Mouse (Mus musculus) neural tube, embryonic 14.5 days (tissue): ENCODE data around the gene Prr19. TPM values are rescaled to one million over a fixed set of nuclear protein-coding genes. Genes with fewer than 3 reads are reported as not detected.

Experiments used
- ATAC-seq: fragments of 200-750 bp; cut with Nextera tagmentation; 2 replicates; pipeline ENCODE4 v1.8.0; 2017; ENCODE audit warnings: low read depth, mild to moderate bottlenecking, moderate TSS enrichment, moderate library complexity
- H3K27ac ChIP-seq: fragments of 300-500 bp; sonication (generic); 2 replicates; pipeline ENCODE4 v1.5.1; 2014; ENCODE audit warnings: low read depth, mild to moderate bottlenecking, control low read depth, low read length, moderate library complexity, mixed read lengths
- H3K27me3 ChIP-seq: fragments of 300-500 bp; sonication (generic); 2 replicates; pipeline ENCODE4 v1.6.1; 2014; ENCODE audit warnings: low read length; ENCODE audit not compliant: control insufficient read depth, insufficient read depth
- H3K36me3 ChIP-seq: fragments of 300-500 bp; sonication (generic); 2 replicates; pipeline ENCODE4 v1.6.1; 2014; ENCODE audit warnings: low read length, mixed read lengths; ENCODE audit not compliant: control insufficient read depth, insufficient read depth
- H3K4me1 ChIP-seq: fragments of 300-500 bp; sonication (generic); 2 replicates; pipeline ENCODE4 v1.6.1; 2014; ENCODE audit warnings: low read length; ENCODE audit not compliant: control insufficient read depth, insufficient read depth
- H3K4me2 ChIP-seq: fragments of 300-500 bp; sonication (generic); 2 replicates; pipeline ENCODE4 v1.6.1; 2014; ENCODE audit warnings: mild to moderate bottlenecking, low read depth, low read length, control low read depth
- H3K4me3 ChIP-seq: fragments of 300-500 bp; sonication (generic); 2 replicates; pipeline ENCODE4 v1.5.1; 2014; ENCODE audit warnings: low read depth, low read length, control low read depth, mixed read lengths
- H3K9ac ChIP-seq: fragments of 300-500 bp; sonication (generic); replicated peaks from 2 replicates; pipeline ENCODE4 v1.6.1; 2014; ENCODE audit warnings: low read depth, mild to moderate bottlenecking, control low read depth, low read length, mixed read lengths
- H3K9me3 ChIP-seq: fragments of 300-500 bp; sonication (generic); 2 replicates; pipeline ENCODE4 v1.6.1; 2016; ENCODE audit warnings: low read length; ENCODE audit not compliant: control insufficient read depth
- WGBS: fragments of 180-500 bp; shearing (Covaris S2); extraction: QIAGEN DNeasy Blood & Tissue Kit; methylation state at CpG from one replicate; pipeline ENCODE4 v1.1.7; 2014; 5-methylcytosine and 5-hydroxymethylcytosine counted together
- polyA plus RNA-seq: library from polyadenylated mRNA; unstranded; fragments of >200 nt; fragmentation: Nextera tagmentation; extraction: Ambion mirVana; gene quantifications from 2 replicates; pipeline ENCODE4 v1.2.1, GENCODE M21; 2014

Prr19 gene
- polyA plus RNA-seq, 1 experiment from 2014 or later, result 4.3 TPM

DNA sequence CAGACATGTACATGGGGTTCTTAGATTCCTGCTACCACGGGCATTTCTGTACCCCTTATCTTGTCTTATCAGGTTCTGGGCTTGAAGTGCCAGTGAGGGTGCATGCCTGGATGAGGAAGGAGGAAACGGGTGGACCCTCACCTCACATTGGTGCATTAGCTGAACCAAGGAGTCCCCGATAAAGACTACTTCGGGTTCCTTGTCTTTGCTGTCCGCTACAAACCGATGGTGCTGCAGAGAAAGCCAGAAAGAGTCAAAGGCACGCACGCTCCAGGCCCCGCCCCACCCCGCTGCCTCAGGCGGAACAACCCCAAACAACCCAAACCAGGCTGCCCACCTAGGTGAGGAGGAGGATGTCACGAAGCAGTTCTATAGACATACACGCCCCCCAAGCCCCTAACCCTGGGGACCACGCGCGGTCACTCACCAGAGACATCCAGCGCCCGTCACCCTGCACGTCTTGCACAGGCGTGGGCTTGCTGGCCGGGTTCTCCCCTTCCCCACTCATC, 4.2 kb upstream of the Prr19 start:
- H3K4me2 ChIP-seq, result peak overlapping the region; percentile 78
- peaks cover 30% of the 10 kb centered on the region for H3K36me3 ChIP-seq
- H3K27ac ChIP-seq, result peak overlapping the region; percentile 97
- H3K27me3 ChIP-seq, result no peaks in the 10 kb centered on the region
- no peaks in the 10 kb centered on the region for H3K9me3 ChIP-seq
- H3K4me3 ChIP-seq, result peak overlapping the region; percentile 55
- ATAC-seq, result no peak
- H3K9ac ChIP-seq, result peak overlapping the region; percentile 75
- peaks cover 17% of the 10 kb centered on the region for H3K4me1 ChIP-seq
- under 1% methylated on average over 21 of the region's 21 CpGs for WGBS

DNA sequence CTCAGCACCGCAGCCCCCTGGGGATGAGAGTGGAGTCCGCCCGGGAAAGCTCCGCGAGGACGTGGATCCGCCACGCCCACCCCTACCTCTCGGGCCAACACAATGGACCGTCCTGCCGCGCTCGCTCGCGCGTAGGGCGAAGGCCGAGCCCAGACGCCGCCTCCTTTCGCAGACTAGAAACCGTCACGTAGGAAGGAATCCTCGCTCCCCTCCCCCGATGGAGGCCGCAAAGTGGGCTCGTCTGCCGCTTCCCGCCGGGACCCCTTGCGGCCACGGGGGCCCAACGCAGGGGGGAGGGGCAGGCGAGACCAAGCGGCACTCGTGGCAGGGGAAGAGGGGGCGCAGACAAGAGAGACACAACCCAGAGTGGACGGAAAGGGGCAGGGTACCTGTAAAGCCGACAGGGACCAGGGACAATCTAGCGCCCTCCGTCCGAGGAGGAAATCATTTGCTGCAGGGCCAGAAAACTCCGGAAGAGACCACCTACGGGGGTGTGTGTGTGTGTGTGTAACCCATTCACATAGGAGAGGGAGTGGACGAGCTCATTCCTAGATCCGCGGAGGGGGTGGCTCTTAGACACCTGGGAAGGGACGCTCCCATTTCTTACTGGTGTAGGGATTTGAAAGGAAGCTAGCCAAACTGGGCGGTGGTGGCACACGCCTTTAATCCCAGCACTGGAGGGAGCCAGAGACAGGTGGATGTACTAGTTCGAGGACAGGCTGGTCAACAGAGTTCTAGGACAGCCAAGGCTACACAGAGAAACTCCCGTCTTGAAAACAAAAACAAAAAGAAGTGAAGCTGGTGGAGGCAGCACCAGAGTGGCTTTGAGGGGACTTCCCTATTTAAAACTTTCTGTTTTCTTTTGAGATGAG, 3.5 kb upstream of the Prr19 start, which contains the start of gene Pafah1b3:
Pafah1b3 (minus strand) TSS at position 533 of the 872 bp plus-strand sequence.
- peak within 1 kb of the TSS; percentile 75 for H3K9ac ChIP-seq
- peak within 1 kb of the TSS; percentile 55 for H3K4me3 ChIP-seq
- no peaks in the 10 kb centered on the region for H3K9me3 ChIP-seq
- peaks cover 23% of the 10 kb centered on the region for H3K36me3 ChIP-seq
- WGBS, result under 1% methylated on average over 52 of the region's 52 CpGs
- no peaks in the 10 kb centered on the region for H3K27me3 ChIP-seq
- peak; percentile 94 for ATAC-seq
- peak within 1 kb of the TSS; percentile 97 for H3K27ac ChIP-seq
- peak within 1 kb of the TSS; percentile 78 for H3K4me2 ChIP-seq
- H3K4me1 ChIP-seq, result peaks cover 17% of the 10 kb centered on the region

DNA sequence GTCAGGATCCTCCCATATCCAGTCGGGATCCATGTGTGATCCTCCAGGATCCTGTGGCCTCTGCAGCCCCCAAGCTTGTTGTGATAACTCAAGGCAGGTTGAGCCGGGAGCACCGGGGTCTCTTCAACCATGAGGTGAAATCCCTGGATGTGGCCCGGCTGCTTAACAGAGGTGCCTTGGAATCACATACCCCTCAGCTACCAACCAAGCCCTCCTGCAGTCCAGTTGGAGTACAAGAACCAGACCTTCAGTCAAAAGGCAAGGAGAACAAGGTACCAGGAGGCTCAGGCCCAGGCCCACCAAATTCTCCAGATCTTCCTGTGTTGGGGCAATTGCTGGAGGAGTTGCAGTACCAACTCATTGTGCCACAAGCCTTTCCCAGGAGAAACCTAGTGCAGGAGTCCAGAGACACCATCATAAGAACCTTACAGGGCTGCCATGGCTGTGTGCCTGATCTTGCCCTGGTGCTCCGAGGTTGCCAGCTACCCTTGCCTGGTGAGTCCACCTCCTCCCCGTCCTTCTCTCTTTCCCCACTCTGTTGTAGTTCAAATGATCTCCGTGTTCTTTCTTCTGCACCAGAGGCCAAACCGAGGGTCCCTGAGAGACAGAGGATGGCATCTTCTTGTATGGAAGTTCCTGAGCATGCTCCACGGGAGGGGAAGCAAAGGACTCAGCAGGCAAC, 1.9 kb downstream of the Prr19 start:
- WGBS, result 69% methylated on average over 9 of the region's 9 CpGs
- no peak overlapping the region for H3K4me3 ChIP-seq
- H3K4me2 ChIP-seq, result no peak overlapping the region
- H3K9ac ChIP-seq, result no peak overlapping the region
- no peaks in the 10 kb centered on the region for H3K27me3 ChIP-seq
- no peak overlapping the region for H3K27ac ChIP-seq
- H3K4me1 ChIP-seq, result peaks cover 8% of the 10 kb centered on the region; the same call in 1 of the 2 replicates
- H3K9me3 ChIP-seq, result no peaks in the 10 kb centered on the region
- no peak for ATAC-seq
- no peaks in the 10 kb centered on the region for H3K36me3 ChIP-seq

DNA sequence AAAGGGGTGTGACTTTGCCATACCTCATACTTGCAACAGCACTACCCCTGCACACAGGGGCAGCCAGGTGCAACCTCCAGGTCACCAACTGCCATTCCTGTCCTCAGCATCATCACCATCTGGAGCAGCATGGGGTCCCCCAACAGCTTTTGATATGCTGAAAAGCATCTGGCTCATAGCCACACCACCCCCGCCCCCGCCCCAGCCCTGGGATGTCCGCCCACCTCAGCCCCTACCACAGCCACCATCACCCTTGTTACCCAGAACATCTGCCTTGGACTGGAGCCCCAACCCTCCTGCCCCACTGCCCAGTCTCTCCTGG, 2.4 kb downstream of the Prr19 start:
- H3K9ac ChIP-seq, result no peak overlapping the region
- no peak for ATAC-seq
- H3K9me3 ChIP-seq, result no peaks in the 10 kb centered on the region
- 71% methylated on average over 3 of the region's 3 CpGs for WGBS
- no peak overlapping the region for H3K4me3 ChIP-seq
- H3K4me2 ChIP-seq, result no peak overlapping the region
- H3K36me3 ChIP-seq, result no peaks in the 10 kb centered on the region
- H3K4me1 ChIP-seq, result peaks cover 7% of the 10 kb centered on the region; the same call in 1 of the 2 replicates
- H3K27ac ChIP-seq, result no peak overlapping the region
- H3K27me3 ChIP-seq, result no peaks in the 10 kb centered on the region

DNA sequence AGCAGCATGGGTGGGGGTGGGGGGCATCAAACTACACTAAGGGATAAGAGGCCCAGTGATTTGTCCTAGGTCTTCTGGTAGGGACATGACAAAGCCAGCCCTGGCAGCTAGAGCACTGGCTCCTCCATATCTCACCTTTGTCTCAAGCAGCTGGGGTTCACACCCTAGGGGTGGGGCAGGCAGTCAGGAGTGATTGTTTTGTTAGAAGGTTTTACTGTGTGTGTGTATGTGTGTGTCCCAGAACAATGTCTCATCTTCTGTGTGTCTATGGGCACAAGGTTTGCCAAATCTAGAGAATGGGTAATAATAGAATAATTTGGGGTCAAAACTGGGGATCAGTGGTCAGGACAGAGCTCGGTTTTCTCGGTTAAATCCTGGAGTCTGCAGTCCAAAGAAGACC, 4.3 kb downstream of the Prr19 start:
- no peaks in the 10 kb centered on the region for H3K9me3 ChIP-seq
- peaks cover 7% of the 10 kb centered on the region; the same call in 1 of the 2 replicates for H3K4me1 ChIP-seq
- WGBS, result 0% methylated on average over 2 of the region's 2 CpGs

DNA sequence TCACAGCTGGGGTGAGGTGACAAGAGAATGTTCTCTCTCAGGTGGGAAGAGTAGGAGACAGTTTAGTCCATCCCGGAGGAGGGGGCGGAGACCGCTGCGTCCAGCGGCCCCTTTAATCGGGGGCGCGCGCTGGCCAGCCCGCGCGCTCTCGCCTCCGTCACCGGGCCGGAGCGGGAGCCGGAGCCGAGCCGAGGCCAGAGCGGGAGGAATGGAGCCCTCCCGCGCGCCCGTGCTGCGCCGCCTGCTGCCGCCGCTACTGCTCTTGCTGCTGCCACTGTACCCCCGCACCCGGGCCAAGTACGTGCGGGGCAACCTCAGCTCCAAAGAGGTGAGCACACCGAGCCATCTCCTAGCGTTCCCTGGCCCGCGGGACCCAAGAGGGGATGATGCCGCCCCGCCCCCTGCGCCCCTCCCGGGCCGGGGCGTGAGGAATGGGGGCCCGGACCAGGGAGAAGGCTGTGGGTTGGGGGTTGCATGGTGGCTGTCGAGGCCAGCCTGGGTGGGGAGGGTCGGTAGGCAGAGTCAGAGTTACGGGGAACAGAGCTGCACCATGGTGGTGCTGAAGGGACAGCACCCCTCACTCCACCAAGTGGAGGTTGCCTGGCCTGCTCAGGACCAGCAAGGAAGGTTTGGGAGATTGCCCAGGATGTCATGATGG, 4.9 kb downstream of the Prr19 start, which contains the start of gene Tmem145:
Tmem145 (plus strand) TSS at position 151 of the 658 bp plus-strand sequence.
- Histone ChIP-seq H3K36me3 (no peaks in the 10 kb centered on the region), H3K27ac (peak within 1 kb of the TSS; percentile 91), H3K4me3 (peak within 1 kb of the TSS; percentile 76), H3K4me1 (peaks cover 7% of the 10 kb centered on the region; the same call in 1 of the 2 replicates), H3K4me2 (peak within 1 kb of the TSS; percentile 83), H3K9me3 (no peaks in the 10 kb centered on the region), H3K27me3 (no peaks in the 10 kb centered on the region), H3K9ac (peak within 1 kb of the TSS; percentile 93)
- ATAC-seq, result peak; percentile 77
- 0% methylated on average over 47 of the region's 47 CpGs for WGBS

More for the DNA sequence above, 4.3 kb downstream of the Prr19 start:
- peak overlapping the region; percentile 91 for H3K27ac ChIP-seq
- H3K9ac ChIP-seq, result peak overlapping the region; percentile 93
- peak overlapping the region; percentile 83 for H3K4me2 ChIP-seq
- no peaks in the 10 kb centered on the region for H3K27me3 ChIP-seq
- no peaks in the 10 kb centered on the region for H3K36me3 ChIP-seq
- ATAC-seq, result peak; percentile 19; the same call in 1 of the 2 replicates
- peak overlapping the region; percentile 76 for H3K4me3 ChIP-seq

DNA sequence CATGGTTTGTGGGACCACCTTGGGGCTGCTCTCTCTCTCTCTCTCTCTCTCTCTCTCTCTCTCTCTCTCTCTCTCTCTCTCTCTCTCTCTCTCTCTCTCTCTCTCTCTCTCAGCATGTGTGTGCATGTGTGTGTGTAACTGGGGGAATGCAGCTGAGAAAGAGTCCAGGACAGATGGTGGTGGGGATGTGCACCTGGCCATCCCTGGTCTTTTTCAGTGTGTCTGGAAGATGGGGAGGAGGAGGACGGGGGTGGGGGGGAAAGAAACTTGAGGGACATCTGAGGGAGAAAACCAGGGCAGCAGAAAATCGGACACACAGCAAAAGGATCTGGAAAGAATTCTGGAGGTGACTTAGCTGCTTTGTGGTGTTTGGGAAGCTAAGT, 5.4 kb downstream of the Prr19 start:
- Histone ChIP-seq H3K4me2 (peak overlapping the region; percentile 83), H3K36me3 (peaks cover 4% of the 10 kb centered on the region; the same call in 1 of the 2 replicates), H3K4me1 (peaks cover 7% of the 10 kb centered on the region; the same call in 1 of the 2 replicates), H3K27me3 (peaks cover 2% of the 10 kb centered on the region), H3K9ac (peak overlapping the region; percentile 93), H3K4me3 (peak overlapping the region; percentile 76), H3K9me3 (no peaks in the 10 kb centered on the region), H3K27ac (peak overlapping the region; percentile 91)
- WGBS, result 34% methylated on average over 2 of the region's 2 CpGs
- 0 out of 2 replicates have a peak, but pooled peaks have one; percentile 7 for ATAC-seq

DNA sequence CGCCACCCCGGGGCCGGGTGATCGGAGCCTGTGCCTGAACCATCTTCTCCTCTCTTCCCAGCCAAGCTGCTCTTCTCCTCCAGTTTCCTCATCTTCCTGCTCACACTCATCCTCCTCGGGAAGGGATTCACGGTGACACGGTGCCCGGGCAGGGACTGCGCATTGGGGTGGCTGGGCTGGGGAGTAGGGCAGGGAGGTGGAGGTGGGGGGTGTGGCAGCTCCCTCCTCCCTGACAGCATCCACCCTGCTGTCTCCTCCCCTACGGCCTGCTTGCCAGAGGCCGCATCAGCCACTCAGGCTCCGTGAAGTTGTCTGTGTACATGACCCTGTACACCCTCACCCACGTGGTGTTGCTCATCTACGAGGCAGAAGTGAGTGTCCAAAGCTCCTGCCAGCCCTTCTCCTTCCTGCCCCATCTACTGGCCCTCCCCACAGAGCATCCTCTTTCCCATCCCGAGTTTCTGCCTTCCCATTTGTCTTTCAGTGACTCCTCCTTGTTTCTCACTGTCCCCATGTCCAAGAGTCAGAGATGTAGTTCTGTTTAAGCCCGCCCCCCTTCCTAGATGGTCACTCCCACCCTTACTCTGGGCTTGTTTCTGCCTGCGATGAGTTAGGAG, 7.6 kb downstream of the Prr19 start:
- peaks cover 20% of the 10 kb centered on the region for H3K27me3 ChIP-seq
- H3K27ac ChIP-seq, result no peak overlapping the region
- no peak overlapping the region for H3K9ac ChIP-seq
- no peaks in the 10 kb centered on the region for H3K9me3 ChIP-seq
- no peak overlapping the region for H3K4me2 ChIP-seq
- no peak for ATAC-seq
- H3K36me3 ChIP-seq, result peaks cover 9% of the 10 kb centered on the region; the same call in 1 of the 2 replicates
- no peak overlapping the region for H3K4me3 ChIP-seq
- WGBS, result 69% methylated on average over 17 of the region's 17 CpGs
- H3K4me1 ChIP-seq, result peaks cover 7% of the 10 kb centered on the region; the same call in 1 of the 2 replicates
